Comparison of ENCODE assay signal across 14 mouse cellular contexts in genomic region chr9:70318601-70319000, GRCm38 (mm10).
DNase-seq lines count a peak whose midpoint lies in the region; ATAC-seq and TF ChIP-seq lines count a peak whose summit lies in the region.
"Had no signal": no experiment of that assay in that cellular context is flagged by ENCODE, and none has a peak within 500 bp of the region (broad histone marks: within the 10 kb centered on the region; RNA-seq: fewer than 3 reads in every experiment).

No protein-coding gene starts in this region.

- no peak overlapping the region for H3K9ac ChIP-seq in forebrain, embryonic 12.5 days
- no peak overlapping the region for H3K9ac ChIP-seq in midbrain, postnatal 0 days (replicated peaks; ENCODE audit: low read length, poor library complexity, severe bottlenecking)
- no peak overlapping the region for H3K9ac ChIP-seq in forebrain, embryonic 16.5 days (replicated peaks; ENCODE audit: low read depth, low read length)
- H3K9ac ChIP-seq: hindbrain, embryonic 13.5 days; neural tube, embryonic 12.5 days; stomach, embryonic 15.5 days had no signal

- no peak overlapping the region for H3K4me2 ChIP-seq in forebrain, embryonic 12.5 days
- no peak overlapping the region for H3K4me2 ChIP-seq in midbrain, postnatal 0 days (ENCODE audit: low read depth, low read length, poor library complexity, severe bottlenecking)
- no peak overlapping the region for H3K4me2 ChIP-seq in forebrain, embryonic 16.5 days (ENCODE audit: low read length)
- H3K4me2 ChIP-seq: hindbrain, embryonic 13.5 days; neural tube, embryonic 12.5 days; stomach, embryonic 15.5 days had no signal

- no peak overlapping the region for H3K27ac ChIP-seq in heart, embryonic 10.5 days
- no peak overlapping the region for H3K27ac ChIP-seq in forebrain, embryonic 12.5 days
- no peak overlapping the region for H3K27ac ChIP-seq in midbrain, postnatal 0 days (ENCODE audit: low read depth, low read length)
- H3K27ac ChIP-seq in forebrain, embryonic 16.5 days (ENCODE audit: low read length), result no peak overlapping the region
- H3K27ac ChIP-seq: forebrain, embryonic 10.5 days; hindbrain, embryonic 13.5 days; neural tube, embryonic 12.5 days; stomach, embryonic 15.5 days had no signal

- no peaks in the 10 kb centered on the region for H3K4me1 ChIP-seq in heart, embryonic 10.5 days
- peaks cover 9% of the 10 kb centered on the region for H3K4me1 ChIP-seq in forebrain, embryonic 12.5 days
- H3K4me1 ChIP-seq in midbrain, postnatal 0 days (ENCODE audit: insufficient read depth, low read length), result no peaks in the 10 kb centered on the region
- peaks cover 2% of the 10 kb centered on the region; the same call in 1 of the 2 replicates for H3K4me1 ChIP-seq in forebrain, embryonic 16.5 days (replicated peaks; ENCODE audit: control insufficient read depth, insufficient read depth, low read length)
- H3K4me1 ChIP-seq: hindbrain, embryonic 13.5 days; neural tube, embryonic 12.5 days; stomach, embryonic 15.5 days had no signal

- intact Hi-C loops in heart, postnatal 10 days (cut with DNase I), result no loop called here

- TF ChIP-seq CTCF in midbrain, postnatal 0 days (IDR thresholded peaks at IDR 0.05), result no peak

- DNase-seq in heart, adult 18-20 months, result peak; percentile 53 to 54
- DNase-seq in heart, embryonic 10.5 days (ENCODE audit: low spot score), result no peak
- peak; percentile 28 for DNase-seq in Muller cell, postnatal 12 days (ENCODE audit: inconsistent ontology term)
- DNase-seq in heart, postnatal 10 days, result peak; percentile 19 to 42
- DNase-seq in lung, postnatal 10 days, result peak; percentile 66
- no peak for DNase-seq in midbrain, postnatal 0 days (ENCODE audit: low spot score)
- DNase-seq: right cerebral cortex, adult 18-20 months had no signal

- H3K36me3 ChIP-seq in heart, embryonic 10.5 days, result peaks cover 7% of the 10 kb centered on the region; the same call in 1 of the 2 replicates
- H3K36me3 ChIP-seq in forebrain, embryonic 12.5 days (replicated peaks), result no peaks in the 10 kb centered on the region
- no peaks in the 10 kb centered on the region for H3K36me3 ChIP-seq in midbrain, postnatal 0 days (ENCODE audit: insufficient read depth, low read length)
- H3K36me3 ChIP-seq in forebrain, embryonic 16.5 days (ENCODE audit: control insufficient read depth, insufficient read depth), result no peaks in the 10 kb centered on the region
- H3K36me3 ChIP-seq: forebrain, embryonic 10.5 days; hindbrain, embryonic 13.5 days; neural tube, embryonic 12.5 days had no signal

- H3K4me3 ChIP-seq in heart, embryonic 10.5 days, result no peak overlapping the region
- no peak overlapping the region for H3K4me3 ChIP-seq in forebrain, embryonic 12.5 days (replicated peaks)
- H3K4me3 ChIP-seq in midbrain, postnatal 0 days (ENCODE audit: low read depth, low read length), result no peak overlapping the region
- H3K4me3 ChIP-seq in forebrain, embryonic 16.5 days (replicated peaks; ENCODE audit: low read length), result no peak overlapping the region
- H3K4me3 ChIP-seq: forebrain, embryonic 10.5 days; hindbrain, embryonic 13.5 days; neural tube, embryonic 12.5 days; stomach, embryonic 15.5 days had no signal

- WGBS in heart, embryonic 10.5 days, result 69% methylated on average over 3 of the region's 3 CpGs
- WGBS in forebrain, embryonic 12.5 days, result 83% methylated on average over 3 of the region's 3 CpGs
- WGBS in midbrain, postnatal 0 days, result 71% methylated on average over 3 of the region's 3 CpGs
- 64% methylated on average over 3 of the region's 3 CpGs for WGBS in forebrain, embryonic 16.5 days

- no peaks in the 10 kb centered on the region for H3K27me3 ChIP-seq in heart, embryonic 10.5 days (ENCODE audit: insufficient read depth, poor library complexity, severe bottlenecking)
- H3K27me3 ChIP-seq in forebrain, embryonic 12.5 days, result no peaks in the 10 kb centered on the region
- no peaks in the 10 kb centered on the region for H3K27me3 ChIP-seq in midbrain, postnatal 0 days (ENCODE audit: insufficient read depth, low read length)
- no peaks in the 10 kb centered on the region for H3K27me3 ChIP-seq in forebrain, embryonic 16.5 days (replicated peaks; ENCODE audit: control insufficient read depth, insufficient read depth, low read length)
- H3K27me3 ChIP-seq: CH12.LX; hindbrain, embryonic 13.5 days; neural tube, embryonic 12.5 days; stomach, embryonic 15.5 days had no signal

- H3K9me3 ChIP-seq in heart, embryonic 10.5 days, result no peaks in the 10 kb centered on the region
- no peaks in the 10 kb centered on the region for H3K9me3 ChIP-seq in forebrain, embryonic 12.5 days
- no peaks in the 10 kb centered on the region for H3K9me3 ChIP-seq in midbrain, postnatal 0 days (ENCODE audit: low read length)
- H3K9me3 ChIP-seq in forebrain, embryonic 16.5 days (ENCODE audit: control insufficient read depth, low read length), result no peaks in the 10 kb centered on the region
- H3K9me3 ChIP-seq: forebrain, embryonic 10.5 days; hindbrain, embryonic 13.5 days; neural tube, embryonic 12.5 days; stomach, embryonic 15.5 days had no signal

- no peak for ATAC-seq in forebrain, embryonic 12.5 days (ENCODE audit: low FRiP score)
- ATAC-seq in midbrain, postnatal 0 days (ENCODE audit: low FRiP score), result no peak
- no peak for ATAC-seq in forebrain, embryonic 16.5 days

Comparison
In these comparisons a context has a peak if more than half of its experiments do, and no peak if none do; other contexts are left out.
1. DNase-seq: peak in heart, adult 18-20 months (2 of 2), Muller cell, postnatal 12 days (single experiment), heart, postnatal 10 days (2 of 2) and lung, postnatal 10 days (single experiment); none in heart, embryonic 10.5 days (single experiment) and midbrain, postnatal 0 days (single experiment).